Mouse (Mus musculus): ENCODE measurements around the gene Mecp2.
A peak's percentile ranks its signal among the peaks of the same experiment; 100 is the strongest.
"Not testable (repeated sequence)": the region's sequence is repeated elsewhere in the genome, so short reads cannot be mapped to it uniquely, and the experiment has no call there.

The Mecp2 gene

DNA sequence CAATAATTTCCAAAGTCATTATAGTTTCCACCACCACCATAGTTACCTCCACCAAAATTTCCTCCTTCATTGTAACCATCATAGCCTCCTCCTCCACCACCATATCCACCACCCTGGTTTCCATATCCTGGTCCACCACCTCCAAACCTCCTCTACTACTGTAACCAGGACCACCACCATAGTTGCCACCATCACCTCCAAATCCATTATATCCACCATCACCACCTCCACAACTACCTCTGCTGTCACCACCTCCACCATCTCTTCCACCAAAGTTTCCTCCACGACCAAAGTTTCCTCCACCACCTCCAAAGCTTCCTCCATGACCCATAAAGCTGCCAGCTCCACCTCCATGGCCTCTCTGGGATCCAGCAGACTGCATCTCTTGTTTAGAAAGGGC lies at the start of gene Mecp2:
Gene Mecp2, minus strand, starts transcription at position 101 of the 400 bp plus-strand sequence.
- not testable (repeated sequence) for DNase-seq

DNA sequence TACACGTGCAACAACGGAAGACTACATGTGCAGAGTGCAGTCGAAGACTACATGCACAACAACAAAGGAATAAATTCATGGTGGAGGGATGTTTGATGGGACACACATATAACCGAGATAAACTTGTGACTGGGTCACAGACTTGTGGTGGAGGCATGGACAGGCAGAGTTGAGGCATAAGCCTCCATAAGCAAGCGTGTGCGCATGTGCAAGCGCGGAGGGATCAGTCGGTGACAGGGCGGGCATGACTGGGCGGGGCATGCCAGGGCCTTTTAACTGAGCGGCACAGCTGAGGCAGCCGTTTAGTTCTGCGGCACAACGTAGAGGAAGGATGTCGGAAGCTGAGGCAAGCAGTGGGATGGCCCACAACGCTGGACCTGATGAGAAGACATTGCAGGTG lies 41.8 kb upstream of the Mecp2 start, which contains the start of gene Tktl1:
Gene Tktl1, plus strand, starts transcription at position 301 of the 400 bp plus-strand sequence.
- DNase-seq, result no peak

DNA sequence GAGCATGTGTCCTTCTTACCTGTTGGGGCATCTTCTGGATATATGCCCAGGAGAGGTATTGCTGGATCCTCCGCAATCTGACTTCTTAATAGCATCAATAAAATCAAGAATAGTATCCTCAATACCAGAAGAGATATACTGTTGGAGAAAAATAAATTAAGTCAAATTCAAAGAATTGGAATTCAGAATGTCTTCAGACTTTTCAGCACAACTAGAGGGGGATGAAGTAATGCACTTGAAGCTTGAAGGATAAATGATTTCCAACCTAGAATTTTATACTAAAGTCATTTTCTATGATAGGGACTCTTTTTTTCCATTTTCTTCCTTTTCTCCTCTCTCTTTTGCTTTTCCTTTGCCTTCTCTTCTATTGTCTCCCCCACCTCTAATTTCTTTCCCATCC lies 32.6 kb upstream of the Mecp2 start, which contains the start of gene Tex28:
Gene Tex28, minus strand, starts transcription at position 101 of the 400 bp plus-strand sequence.
- DNase-seq, result no peak

DNA sequence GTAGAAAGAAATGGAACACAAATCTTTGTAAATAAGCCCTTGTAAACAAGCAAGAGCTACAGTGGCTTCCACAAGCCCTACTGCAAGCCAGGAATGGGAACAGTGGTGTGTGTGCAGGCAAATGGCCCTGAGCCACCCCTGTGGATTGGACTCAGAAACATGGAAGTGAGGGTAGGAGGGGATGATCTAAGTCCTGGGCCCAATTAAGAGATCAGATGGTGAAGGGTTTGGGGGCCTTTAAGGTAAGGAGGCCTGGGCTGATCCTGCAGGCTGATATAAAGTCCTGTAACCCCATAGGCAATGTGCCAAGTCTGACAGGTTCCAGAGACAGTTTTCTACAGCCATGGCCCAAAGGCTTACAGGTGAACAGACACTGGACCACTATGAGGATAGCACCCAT lies 8.0 kb downstream of the Mecp2 start, which contains the start of gene Opn1mw:
Gene Opn1mw, plus strand, starts transcription at position 301 of the 400 bp plus-strand sequence.
- DNase-seq, result no peak

DNA sequence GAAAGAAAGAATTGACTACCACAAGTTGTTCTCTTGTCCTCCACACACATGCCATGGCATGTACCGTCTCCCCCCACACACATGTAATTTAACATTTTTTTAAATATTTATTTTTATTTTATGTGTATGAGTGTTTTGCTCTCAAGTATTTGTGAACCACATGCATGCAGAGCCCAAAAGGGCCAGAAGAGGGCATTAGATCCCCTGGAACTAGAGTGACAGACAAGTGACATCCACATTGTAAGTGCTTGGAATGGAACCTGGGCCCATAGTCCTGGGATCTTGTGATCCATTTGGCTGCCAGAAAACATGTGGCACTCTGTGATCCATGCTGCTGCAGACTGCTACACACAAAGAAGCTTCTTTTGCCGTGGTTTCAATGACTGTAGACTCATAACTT lies 10.2 kb downstream of the Mecp2 start:
- DNase-seq, result peak; percentile 25

DNA sequence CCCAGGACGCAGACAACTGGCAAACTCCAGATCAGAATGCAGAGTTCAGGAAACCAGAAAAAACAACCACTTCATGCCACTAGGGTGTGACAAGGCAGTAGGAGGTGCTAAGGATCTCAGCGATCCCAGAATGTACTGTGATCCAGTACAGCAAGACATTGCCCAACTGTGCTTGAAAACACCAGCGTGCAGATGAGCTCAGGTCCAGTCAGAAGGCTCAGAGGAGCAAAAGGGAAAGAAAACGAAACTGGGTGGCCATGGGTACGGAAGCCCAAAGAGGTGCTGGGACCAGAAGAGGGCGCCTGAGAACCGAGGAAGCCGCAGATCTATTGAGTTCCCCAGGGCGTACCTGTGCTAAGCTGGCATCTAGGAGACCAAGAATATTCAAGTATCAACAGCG lies 19.7 kb downstream of the Mecp2 start:
- peak; percentile 70 for DNase-seq

DNA sequence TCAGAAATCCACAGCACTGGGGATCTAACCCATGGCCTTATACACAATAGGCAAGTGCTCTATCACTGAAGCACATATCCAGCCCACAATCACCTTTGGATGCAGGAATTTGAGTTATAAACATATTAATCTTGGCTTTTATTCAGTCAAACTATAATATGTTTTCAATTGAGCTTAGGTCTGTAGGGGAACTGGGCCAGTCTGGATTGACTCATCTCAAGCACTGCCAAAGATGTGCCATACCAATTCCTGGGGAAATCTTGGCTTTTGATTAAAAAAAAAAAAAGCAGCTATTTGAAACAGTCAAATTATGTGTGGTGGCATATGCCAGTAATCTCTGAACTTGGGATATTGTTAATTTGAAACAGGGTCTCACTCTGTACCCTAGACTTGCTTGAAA lies 21.1 kb downstream of the Mecp2 start:
- no peak for DNase-seq

DNA sequence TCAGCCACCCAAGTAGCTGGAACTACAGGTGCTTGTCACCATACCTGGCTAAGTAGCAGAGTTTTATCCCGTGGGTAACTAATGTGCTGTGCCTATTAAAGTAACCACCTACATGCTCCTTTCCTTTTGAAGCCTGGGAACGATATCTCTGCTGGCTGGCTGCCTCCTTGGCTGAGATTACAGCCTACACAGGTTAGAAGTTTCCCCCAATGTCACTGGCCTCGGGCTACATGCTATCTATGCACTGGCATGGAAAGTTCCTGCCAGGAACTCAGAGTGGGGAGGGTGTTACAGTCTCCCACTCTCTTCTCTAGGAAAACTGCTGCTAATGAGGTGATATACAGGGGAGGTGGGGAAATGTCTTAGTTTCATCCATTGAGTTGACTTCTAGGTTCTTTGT lies 26.4 kb downstream of the Mecp2 start:
- DNase-seq, result no peak

DNA sequence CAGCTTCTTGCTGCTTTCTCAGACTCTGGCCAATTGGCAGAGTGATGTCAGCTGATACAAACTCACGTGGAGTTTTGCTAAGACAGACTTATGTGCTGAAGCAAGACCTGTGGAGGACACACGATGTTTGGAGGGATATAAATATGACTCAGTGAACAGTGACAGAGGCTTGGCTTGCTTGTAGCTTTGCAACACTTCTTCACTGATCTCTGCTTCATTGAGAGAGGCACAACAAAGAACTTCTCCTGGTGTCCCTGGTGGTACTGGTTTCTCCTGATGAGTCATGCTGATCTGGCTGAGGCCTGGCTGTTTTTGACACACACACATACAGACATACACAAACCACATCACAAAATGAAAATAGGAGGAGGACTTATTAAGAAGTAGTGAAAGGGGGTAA lies 29.2 kb downstream of the Mecp2 start:
- no peak for DNase-seq

DNA sequence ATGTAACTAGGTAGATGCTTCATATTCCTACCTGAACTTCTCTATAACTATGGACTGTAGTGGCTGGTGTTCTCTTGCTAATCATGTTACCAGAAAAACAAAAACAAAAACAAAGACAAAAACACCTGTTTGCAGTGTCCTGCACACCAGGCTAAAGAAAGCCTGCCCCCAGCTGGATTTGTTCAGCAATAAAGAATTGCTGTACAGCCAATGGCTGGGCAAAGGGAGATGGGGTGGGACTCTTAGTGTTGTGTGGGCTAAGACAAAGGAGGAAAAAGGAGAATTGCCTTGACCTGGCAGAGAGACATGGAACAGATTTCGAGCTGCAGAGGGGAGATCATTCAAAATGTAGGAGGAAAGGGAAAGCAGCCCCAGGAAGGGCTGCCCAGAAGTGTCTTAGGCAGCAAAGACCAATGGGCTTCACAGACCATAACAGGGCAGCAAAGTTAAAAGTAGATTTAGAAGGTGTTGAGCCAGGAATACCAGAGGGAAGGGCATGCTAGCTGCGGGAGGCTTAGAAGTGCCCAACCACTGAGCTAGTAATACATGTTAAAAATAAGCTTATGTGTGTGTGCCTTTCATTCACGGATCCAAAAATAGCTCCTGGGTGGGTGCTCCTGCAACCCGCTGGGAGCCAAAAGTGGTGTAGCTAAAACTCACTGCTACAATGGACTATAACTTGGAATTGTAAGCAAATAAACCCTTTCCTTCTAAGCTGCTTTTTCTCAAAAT lies 31.5 kb downstream of the Mecp2 start:
- DNase-seq, result peak; percentile 14

DNA sequence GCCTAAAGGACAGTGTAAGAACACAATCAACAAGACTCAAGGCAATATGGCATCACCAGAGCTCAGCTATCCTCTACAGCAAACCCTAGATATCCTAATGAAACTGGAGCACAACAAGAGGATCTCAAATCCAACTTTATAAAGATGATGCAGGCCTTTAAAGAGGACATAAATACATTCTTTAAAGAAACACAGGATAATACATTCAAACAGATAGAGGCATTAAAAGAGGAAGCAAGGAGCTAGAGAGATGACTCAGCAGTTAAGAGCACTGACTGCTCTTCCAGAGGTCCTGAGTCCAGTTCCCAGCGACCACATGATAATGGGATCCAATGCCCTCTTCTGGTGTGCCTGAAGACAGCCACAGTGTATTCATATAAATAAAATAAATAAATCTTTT lies 40.0 kb downstream of the Mecp2 start:
- DNase-seq, result no peak

DNA sequence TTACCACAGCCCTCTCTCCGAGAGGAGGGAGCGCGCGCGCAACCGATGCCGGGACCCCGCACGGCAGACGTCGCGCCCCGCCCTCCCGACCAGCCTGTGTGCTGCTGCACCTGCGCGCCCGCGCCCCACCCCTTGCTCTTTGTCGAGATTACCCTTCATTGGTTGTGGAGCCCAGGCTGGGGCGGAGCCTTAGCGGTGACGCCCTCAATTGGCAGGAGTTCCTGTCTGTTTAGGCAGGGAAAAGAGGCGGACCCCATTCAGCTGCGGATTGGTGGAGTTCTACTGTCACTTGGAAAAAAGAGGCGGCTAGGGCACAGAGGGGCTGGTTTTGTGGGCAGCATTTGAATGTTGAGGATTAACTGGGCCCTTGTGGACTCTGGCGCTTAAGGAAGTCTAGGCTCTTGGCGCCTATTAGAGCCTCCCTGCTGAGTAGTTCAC lies 49.5 kb downstream of the Mecp2 start:
- DNase-seq, result peak; percentile 99

DNA sequence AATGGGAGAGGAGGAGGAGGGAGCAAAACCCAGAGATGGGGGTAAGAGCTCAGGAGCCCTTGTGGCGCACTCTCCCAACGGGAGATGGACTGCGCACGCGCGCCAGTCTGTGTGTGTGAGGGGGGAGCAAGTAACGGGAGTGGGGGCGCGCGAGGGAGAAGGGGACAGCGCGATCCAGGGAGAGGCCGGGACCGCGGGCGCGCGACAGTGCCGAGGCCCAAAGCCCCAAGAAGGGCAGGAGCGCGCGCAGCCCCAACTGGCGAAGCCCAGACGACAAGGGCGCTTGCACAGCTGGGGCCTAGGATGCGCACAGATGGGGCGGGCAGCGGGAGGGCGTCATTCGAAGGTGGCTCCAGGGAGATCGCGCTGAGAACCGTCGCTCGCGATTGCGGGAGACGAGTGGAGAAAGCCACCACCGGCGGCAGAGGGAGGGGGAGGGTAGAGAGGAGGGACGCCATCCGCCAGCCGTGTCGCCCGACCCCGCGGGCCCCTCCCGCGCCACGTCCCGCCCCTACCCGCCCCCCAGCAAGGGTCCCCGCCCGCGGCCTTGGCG lies 50.1 kb downstream of the Mecp2 start:
- DNase-seq, result peak; percentile 79

DNA sequence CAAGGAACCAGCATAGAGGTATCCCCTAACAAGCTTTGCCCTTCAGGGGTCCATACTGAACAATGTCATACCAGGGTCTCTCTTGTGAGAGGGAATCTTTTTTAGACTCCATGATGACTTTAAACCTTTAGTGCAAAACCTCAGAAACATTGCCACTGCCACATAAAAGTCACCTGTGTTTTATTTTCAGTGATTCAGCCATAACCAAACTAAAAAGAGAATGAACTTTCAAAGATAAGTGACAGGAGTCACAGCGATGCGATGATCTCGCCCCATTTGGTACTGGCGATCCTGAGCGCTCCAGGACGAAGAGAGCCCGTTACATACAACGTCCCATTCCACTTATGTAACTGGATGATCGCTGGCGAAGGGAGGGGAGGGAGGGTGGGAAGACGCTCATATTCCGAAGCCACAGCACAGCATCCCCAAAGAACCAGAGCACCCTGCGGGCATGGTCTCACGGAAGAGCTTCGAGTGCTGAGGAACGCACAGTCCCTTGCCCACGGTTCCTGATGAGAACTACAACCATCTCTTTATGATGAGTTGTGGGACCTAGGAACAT lies 50.8 kb downstream of the Mecp2 start:
- no peak for DNase-seq

DNA sequence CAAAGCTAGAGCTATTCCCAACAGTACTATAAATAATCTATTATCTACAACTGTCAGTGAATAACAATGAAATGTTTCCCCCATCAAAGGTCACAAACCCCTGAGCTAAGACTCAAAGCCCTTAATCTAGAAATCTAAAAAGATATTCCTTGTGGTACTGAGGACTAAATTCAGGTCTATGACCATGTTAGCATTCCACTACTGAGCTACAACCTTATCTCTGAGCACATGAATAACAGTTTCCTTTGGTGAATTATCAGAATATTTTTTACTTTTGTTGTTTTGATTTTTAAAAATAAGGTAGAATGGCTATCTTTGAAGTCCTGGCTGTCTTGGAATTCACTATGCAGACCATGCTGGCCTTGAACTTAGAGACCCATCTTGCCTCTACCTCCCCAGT lies 64.4 kb downstream of the Mecp2 start:
- no peak for DNase-seq

DNA sequence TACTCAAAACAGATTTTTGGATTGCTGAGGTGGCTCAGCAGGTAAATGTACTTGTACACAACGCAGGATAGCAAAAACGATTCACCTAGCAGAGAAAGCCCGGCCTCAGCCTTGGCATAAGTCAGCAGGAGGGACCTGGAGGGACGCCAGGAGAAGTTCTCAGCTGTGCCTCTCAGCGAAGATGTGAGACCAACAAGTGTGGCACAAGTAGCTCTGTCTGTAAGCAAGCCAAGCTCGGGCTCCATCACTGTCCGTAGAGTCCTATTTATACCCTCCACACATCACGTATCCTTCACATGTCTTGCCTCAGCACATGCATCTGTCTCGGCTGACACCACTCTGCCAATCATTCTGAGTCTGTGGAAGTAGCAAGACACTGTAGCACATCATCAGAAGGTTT lies 67.3 kb downstream of the Mecp2 start:
- DNase-seq, result no peak

DNA sequence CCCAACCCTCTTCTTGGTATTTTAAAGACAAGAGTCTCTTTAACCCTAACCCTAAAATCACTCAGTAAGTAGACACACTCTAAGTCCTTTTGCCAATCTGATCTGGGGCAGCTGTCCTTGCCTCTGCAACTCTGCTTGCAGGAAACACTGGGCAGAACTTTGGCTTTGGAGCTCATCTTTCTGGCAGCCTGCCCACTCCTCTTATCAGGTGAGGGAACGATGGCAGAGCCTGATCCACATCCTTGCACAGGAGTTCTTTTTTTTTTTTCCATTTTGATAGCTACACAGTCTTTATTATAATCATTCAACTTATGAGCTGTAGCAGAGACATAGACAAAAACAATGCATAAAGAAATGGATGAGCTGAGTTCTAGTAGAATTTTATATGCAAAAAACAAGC lies 90.1 kb downstream of the Mecp2 start:
- no peak for DNase-seq

DNA sequence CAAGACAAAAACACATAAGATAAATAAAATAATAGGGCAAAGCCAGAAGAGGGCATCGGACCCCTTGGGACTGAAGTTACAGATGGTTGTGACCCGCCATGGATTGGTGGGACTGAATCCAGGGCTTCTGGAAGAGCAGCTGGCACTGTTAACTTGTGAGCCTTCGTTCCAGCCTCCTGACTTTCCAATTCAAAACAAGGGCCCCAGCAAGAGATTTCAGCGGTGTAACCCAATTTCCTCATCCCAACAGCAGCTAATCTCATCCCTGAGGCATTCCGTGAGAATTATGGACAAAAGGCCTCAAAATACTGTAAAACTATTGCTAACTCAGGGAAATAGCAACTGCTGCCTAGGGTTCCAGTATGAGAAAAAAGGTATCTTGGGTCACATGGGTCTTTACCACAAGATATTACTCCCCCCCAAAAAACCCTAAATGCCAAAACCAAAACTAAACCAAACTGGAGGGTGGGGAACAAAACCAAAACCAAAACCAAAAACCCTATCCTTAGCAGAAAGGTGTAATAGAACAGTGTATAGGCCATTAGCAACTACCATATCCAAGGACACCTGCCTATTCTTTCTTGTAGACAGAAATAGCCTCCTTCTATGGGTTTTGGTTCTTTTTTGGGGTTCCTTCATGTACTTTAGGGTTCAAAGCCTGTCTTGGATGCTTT lies 97.3 kb downstream of the Mecp2 start:
- no peak for DNase-seq

DNA sequence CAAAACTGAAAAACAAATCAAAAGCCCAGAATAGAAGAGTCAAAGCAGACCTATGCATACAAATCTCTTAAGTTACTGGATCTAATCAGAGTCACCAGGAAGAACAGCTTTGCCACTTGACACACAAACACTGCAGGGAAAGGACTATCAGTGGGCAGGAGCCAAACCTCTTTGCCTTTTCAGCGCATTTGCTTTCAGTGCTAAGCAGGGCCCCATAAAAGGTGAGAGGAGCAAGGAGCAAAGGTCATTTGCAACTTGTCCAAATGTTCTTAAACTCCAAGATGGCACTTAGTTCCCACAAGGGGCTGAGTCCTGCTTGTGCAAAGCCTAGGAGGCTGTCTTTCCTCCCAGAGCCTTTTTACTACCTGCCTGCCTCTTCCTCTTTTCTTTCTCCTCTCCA lies 105.2 kb downstream of the Mecp2 start:
- DNase-seq, result peak; percentile 71

DNA sequence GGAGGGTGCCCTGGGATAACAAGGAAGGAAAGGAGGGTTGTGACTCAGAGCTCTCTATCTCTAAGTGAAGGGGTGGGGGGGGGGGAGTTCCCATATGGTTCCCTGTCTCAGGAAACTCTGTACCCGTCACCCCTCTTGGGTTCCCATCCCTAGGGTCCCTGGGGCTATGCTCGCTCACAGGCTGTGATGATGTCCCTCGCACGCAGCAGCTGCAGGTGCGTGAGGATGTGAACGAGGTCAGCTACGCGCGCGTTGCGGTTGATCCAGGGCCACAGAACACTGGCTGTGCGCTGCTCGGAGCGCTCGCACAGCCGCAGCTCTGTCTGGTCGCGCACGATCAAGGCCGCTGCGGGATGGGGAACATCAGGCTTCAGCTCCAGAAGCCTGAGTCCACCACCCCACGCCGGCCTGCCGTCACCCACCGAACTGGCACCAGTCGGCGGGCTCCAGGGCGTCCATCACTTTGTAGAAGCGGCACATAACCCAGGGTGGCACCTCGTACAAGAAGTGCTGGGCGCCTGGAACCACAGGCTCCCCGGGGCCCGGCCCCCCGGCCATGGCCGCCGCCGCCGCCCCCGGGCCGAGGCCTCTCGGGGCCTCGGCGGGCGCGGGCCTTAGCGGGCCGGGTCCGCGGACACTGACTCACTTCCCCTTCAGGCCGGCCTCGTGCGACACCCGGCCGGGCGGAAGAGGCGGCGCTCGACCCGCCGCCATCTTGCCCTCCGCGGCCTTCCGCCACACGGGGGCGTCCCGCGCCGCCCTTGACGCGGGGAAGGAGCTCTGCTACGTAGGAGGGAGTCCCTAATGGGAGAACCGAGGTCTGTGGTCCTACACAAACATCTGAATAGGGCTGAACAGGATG lies 111.7 kb downstream of the Mecp2 start, which contains the start of gene Irak1:
Gene Irak1, minus strand, starts transcription at position 731 of the 862 bp plus-strand sequence.
- DNase-seq, result peak; percentile 76

DNA sequence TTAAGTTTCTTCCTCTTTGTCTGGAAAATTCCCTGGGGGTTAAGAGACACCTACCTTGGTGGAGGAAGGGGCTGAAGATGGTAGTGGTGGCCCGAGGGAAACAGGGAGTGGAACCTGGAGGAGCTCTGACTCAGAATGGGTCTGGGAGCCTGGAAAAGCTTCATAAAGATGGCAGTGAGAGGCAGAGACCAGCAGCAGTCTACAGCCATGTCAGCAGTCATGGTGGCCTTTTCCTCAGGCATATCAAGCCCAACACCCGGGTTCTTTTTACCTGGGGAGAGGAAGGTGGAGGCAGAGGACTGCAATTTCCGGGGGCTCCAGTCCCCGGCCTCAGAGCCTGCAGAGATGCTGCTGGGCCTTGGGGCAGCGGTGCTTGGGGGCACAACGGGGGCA lies 112.4 kb downstream of the Mecp2 start:
- DNase-seq, result no peak

DNA sequence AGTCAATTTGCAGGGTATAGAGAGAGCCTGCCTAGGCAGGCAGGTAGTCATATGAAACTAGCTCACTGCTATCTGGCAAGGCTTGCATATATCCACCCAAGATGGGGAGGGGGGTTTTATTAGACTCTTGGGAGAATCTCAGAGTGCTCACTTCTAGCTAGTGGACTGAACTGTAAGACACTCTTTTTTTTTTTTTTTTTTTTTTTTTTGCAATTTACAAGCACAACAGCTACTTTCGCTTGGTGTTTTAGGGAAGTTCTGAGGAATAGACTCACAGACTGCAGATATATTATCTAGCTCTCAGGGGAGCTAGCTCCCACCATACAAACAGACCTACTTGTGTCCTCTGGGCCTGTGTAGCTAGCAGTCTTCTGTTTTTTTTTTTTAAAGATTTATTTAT lies 120.6 kb downstream of the Mecp2 start:
- no peak for DNase-seq

DNA sequence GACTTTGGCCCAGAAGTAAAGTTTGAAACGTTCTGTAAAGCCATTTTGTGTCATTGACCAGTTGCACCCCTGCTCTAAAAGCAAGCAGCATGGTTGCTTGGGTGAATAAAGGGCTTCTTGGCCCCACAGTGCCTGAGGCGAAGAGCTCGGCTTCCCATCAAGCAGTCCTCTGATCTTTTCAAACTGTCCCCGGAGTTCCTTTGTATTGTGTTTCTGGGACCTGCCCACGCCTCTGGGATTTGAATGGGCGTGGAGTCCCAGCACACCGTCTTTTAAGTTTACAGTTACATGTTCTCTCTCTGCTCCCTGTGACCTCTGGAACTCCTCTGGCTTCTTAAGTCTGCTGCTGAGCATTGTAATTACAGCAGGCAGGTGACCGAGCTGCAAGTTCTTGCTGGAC lies 127.1 kb downstream of the Mecp2 start:
- no peak for DNase-seq
